Mouse (Mus musculus) adrenal gland, postnatal 14 days (tissue): ENCODE measurements around the gene Tmprss12. TPM values are rescaled to one million over a fixed set of nuclear protein-coding genes. Genes with fewer than 3 reads are reported as not detected.
"Not testable (repeated sequence)": the region's sequence is repeated elsewhere in the genome, so short reads cannot be mapped to it uniquely, and the experiment has no call there.

Experiments
- DNase-seq: peaks from one replicate; pipeline ENCODE4 v3.0.0; 2021; ENCODE audit warnings: mixed read lengths
- total RNA-seq: library from RNA; stranded (reverse); gene quantifications from 2 replicates; pipeline ENCODE4 v1.2.3, GENCODE M21; 2021

The Tmprss12 gene
- total RNA-seq, 1 experiment from 2014 or later = not detected

DNA sequence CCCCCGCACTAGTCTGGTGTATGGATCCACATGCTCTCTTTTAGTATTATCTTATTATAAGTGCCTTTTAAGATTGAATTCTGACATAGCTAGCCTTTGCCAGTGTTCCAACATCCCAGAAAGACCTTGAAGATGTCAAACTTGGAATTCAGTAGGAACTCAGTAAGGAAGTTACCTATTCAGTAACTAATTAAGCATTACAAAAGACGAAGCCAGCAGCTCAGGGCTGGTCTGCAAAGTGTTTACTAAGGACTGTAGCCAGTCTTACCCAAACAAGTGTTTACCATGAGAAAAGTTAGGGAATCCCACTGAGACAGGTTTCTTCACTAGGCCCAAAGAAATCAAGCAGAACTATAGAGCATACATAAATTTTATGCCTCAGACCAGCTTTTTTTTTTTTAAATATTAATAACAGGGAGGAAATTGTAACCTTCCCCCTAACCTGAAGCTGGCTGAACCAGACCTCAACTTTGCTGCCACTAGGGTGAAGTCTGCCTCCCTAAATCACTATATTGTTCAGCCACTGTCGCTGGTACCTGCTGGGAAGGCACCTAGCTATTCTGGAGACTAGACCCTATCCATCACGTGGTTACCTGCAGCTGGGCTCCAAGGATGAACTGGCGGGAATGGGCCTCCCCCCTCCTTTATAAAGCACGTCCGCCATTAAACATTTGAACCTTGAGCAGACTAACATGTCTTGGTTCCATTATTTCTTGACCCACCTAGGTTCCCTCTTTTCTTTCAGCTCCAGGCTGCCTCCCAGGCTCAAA is 5.7 kb upstream of the Tmprss12 start:
- DNase-seq = no peak

- DNase-seq = no peak
These were observed 4.2 kb upstream of the Tmprss12 start for GRCm38 (mm10) chr15:100276403-100276802.

- no peak for DNase-seq
These were observed 3.1 kb upstream of the Tmprss12 start for GRCm38 (mm10) chr15:100277586-100277985.

- no peak for DNase-seq
These were observed 8.3 kb downstream of the Tmprss12 start for GRCm38 (mm10) chr15:100288980-100289379.

- no peak for DNase-seq
These were observed 10.2 kb downstream of the Tmprss12 start for GRCm38 (mm10) chr15:100290858-100291257.

DNA sequence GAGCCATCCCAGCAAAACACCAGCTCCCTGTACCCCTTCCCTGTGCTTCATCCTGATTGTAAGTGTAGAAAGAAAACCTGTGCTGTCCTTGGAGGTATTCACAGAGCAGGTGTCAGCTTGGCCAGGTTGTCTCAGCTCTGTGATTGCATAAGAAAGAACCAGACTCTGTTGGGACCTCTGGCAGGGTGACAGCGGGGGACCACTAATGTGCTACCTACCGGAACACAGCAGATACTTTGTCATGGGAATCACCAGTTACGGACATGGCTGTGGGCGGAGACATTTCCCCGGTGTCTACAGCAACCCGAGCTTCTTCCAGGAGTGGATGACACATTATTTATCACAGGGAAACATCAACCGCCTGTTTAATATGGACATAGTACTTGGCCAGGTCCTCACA is 11.7 kb downstream of the Tmprss12 start:
- no peak for DNase-seq

GRCm38 (mm10) chr15:100297856-100298255 is 17.2 kb downstream of the Tmprss12 start:
- no peak for DNase-seq

DNA sequence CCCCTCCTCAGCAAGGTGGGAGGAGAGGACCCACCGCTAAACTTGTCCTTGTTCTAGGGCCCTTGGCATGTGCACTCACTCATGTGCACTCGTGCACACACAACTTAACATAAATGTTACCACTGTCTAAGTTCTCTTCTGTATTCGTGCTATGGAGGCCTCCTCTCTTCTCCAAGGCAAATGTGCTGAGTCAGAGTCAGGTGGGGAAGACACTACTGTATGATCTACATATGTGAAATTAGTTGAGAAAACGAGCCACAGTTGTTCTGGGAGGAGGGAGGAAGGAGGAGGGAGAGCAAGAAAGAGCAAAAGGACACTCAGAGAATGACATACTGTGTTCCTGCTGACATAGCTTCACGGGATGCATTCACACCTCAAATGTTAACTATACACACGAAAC is 19.9 kb downstream of the Tmprss12 start:
- no peak for DNase-seq

- DNase-seq = peak; percentile 45
These were observed 20.9 kb downstream of the Tmprss12 start for GRCm38 (mm10) chr15:100301556-100301955.

DNA sequence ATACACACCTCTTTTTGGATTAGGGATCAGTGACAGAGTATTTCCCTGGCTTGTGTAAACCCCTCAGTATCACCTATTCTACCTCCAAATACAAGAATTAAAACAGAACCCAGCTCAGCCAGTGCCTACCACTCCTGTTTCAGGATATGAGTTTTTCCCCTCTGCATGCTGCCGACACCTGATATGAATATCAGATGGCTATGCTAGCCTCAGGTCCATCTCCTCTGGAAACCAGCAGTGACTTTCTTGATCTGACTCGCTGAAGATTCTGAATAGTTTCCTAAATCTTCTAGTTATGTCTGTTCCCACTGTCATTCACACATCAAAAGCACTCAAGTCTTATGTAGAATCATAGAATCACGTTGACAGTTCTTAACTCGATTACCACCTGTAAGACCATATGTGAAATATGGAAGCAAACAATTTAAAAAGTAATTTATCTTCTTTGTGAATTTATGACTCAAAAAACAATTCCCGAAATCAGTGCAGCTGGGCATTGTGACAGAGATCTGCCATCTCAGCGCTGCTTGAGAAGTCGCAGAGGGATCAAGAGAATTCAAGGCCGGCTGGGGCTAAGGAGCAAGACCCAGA is 22.9 kb downstream of the Tmprss12 start:
- no peak for DNase-seq

GRCm38 (mm10) chr15:100304019-100304991 is 23.7 kb downstream of the Tmprss12 start, which contains the start of gene Mettl7a1:
Gene Mettl7a1 (plus strand): TSS chr15:100304140.
- peak; percentile 91 for DNase-seq

- no peak for DNase-seq
These were observed 25.6 kb downstream of the Tmprss12 start for GRCm38 (mm10) chr15:100306201-100306600.

GRCm38 (mm10) chr15:100307438-100308096 is 26.9 kb downstream of the Tmprss12 start:
- DNase-seq = peak; percentile 49

GRCm38 (mm10) chr15:100312346-100312745 is 31.7 kb downstream of the Tmprss12 start:
- DNase-seq = no peak

- no peak for DNase-seq
These were observed 34.0 kb downstream of the Tmprss12 start for GRCm38 (mm10) chr15:100314448-100315145.

- DNase-seq = not testable (repeated sequence)
These were observed 37.5 kb downstream of the Tmprss12 start for GRCm38 (mm10) chr15:100318014-100318671.

DNA sequence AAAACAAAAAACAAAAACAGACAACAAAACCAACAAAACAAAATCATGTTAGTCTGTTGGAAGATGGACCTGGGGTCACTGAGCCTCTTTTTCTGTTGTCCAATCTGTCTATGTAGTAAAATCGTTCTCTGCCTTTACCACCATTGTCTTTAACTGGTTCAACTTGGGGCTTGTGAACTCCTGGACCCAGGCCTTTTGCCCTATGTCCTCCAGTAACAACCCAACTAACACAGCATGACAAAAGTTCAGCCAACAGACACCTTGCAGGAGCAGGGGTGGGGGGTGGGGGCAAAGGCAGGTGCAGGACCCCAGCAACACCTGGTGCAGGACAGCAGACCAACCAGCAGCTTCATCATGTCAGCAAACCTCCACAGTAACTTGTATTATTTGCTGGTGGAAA is 39.2 kb downstream of the Tmprss12 start:
- no peak for DNase-seq

DNA sequence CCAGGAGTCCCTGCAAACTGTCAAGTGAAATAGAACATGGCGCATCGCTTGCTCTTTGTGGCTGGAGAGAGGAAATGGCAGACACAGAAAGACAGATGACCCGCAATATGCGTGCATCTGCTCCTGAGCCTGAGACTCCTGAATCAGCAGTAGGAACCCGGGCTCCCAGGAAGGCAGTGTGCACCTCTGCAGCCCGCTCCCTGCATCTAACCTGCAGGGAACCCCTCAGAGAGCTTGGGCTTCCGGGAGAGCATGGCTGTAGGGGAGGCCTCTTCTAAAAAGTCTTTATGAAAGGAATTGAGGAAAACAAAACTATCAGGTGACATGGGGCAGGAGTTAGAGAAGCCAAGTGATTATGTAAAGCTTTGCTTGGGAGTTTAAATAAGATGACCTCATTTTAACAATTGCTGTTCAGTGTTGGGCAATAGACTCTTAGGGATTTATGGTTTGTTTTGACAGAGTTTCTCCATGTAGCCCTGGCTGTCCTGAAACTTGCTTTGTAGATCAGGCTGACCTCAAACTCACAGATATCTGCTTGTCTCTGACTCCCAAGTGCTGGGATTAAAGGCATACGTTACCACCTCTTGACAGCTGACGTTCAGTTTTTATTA is 39.8 kb downstream of the Tmprss12 start:
- no peak for DNase-seq

- DNase-seq = peak; percentile 73
These were observed 40.5 kb downstream of the Tmprss12 start for GRCm38 (mm10) chr15:100321134-100321533.

DNA sequence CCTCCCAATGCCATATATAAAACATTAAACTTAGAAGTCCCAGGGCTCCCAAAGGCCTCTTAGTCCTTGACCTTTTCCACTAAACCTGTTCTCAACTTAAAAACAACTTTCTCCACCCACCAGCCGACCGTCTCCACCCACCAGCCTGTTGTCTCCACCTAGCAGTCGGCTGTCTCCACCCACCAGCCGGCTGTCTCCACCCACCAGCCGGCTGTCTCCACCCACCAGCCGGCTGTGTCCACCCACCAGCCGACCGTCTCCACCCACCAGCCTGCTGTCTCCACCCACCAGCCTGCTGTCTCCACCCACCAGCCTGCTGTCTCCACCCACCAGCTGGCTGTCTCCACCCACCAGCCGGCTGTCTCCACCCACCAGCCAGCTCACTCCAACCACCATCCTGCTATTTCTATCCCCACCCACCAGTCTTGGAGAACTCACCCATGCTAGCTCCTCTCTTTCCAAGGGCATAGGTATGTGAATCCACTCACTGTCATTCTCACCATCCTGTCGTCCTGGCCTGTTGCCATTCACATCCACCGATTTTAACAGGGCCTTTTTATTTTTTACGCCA is 43.5 kb downstream of the Tmprss12 start:
- DNase-seq = peak; percentile 61
